Mouse (Mus musculus) CH12.LX (cell line): ENCODE results near the gene Siglecg. TPM values are rescaled to one million over a fixed set of nuclear protein-coding genes. Genes with fewer than 3 reads are reported as not detected.
A peak's percentile ranks its signal among the peaks of the same experiment; 100 is the strongest.

Experiments used
- DNase-seq: peaks from one replicate; pipeline ENCODE4 v3.0.0-alpha.2; 2013; ENCODE audit errors: extremely low read depth
- H3K27ac ChIP-seq: 2 replicates; pipeline ENCODE4 v1.5.1; 2012; ENCODE audit warnings: low read depth, mild to moderate bottlenecking, control low read depth, moderate library complexity; ENCODE audit not compliant: insufficient read depth
- H3K27me3 ChIP-seq: replicated peaks from 2 replicates; pipeline ENCODE3; 2012; ENCODE audit warnings: inconsistent platforms
- H3K36me3 ChIP-seq, 2 experiments: replicated peaks in 1 of 2; 2 replicates each; pipeline versions ENCODE3 to v1.6.1; 2012; ENCODE audit warnings: inconsistent platforms in 1 of 2, low read length in 1 of 2, mild to moderate bottlenecking in 1 of 2, mixed read lengths in 1 of 2, moderate library complexity in 1 of 2; ENCODE audit not compliant: control insufficient read depth in 1 of 2, insufficient read depth in 1 of 2
- H3K4me1 ChIP-seq, 2 experiments: 2 replicates each; pipeline ENCODE4 v1.6.1; 2012; ENCODE audit warnings: inconsistent platforms in 1 of 2, moderate library complexity in 1 of 2; ENCODE audit not compliant: insufficient read depth in 2 of 2, control insufficient read depth in 1 of 2
- H3K4me2 ChIP-seq: 2 replicates; pipeline ENCODE4 v1.6.1; 2012; ENCODE audit warnings: low read depth, mild to moderate bottlenecking, control low read depth; ENCODE audit not compliant: poor library complexity, insufficient read depth, severe bottlenecking
- H3K4me3 ChIP-seq, 3 experiments: fragments of 150-350 bp in 1 of 3; sonication (generic) in 1 of 3; replicated peaks in 1 of 3; 2 replicates each; pipeline versions ENCODE3 to v1.5.1; 2011 to 2012; ENCODE audit warnings: low read depth in 2 of 3, low read length in 2 of 3, mild to moderate bottlenecking in 2 of 3, moderate library complexity in 2 of 3, control low read depth in 1 of 3, improper control_type of control experiment in 1 of 3, inconsistent platforms in 1 of 3, mixed read lengths in 1 of 3; ENCODE audit not compliant: poor library complexity in 1 of 3
- H3K79me2 ChIP-seq: replicated peaks from 2 replicates; pipeline ENCODE4 v1.6.1; 2012; ENCODE audit warnings: mild to moderate bottlenecking, moderate library complexity; ENCODE audit not compliant: control insufficient read depth, poor library complexity, insufficient read depth, severe bottlenecking; ENCODE audit errors: extremely low read depth
- H3K9ac ChIP-seq: 2 replicates; pipeline ENCODE4 v1.6.1; 2012; ENCODE audit warnings: low read depth, mild to moderate bottlenecking, control low read depth, moderate library complexity; ENCODE audit not compliant: insufficient read depth
- H3K9me3 ChIP-seq: replicated peaks from 2 replicates; pipeline ENCODE3; 2012; ENCODE audit warnings: low read length, inconsistent platforms, mixed read lengths
- BHLHE40 ChIP-seq: IDR thresholded peaks from 2 replicates; pipeline ENCODE4 v1.6.1; 2011; ENCODE audit warnings: mild to moderate bottlenecking, low read depth, low read length, improper control_type of control experiment
- CHD1 ChIP-seq: IDR thresholded peaks from 2 replicates; pipeline ENCODE4 v1.6.1; 2012; ENCODE audit warnings: low read depth, low read length, improper control_type of control experiment, inconsistent platforms
- CHD2 ChIP-seq: IDR thresholded peaks from 2 replicates; pipeline ENCODE4 v1.6.1; 2011; ENCODE audit warnings: low read length, improper control_type of control experiment
- CTCF ChIP-seq, 2 experiments: IDR thresholded peaks in 1 of 2; conservative IDR thresholded peaks in 1 of 2; 2 replicates each; pipeline ENCODE4 v1.5.1; 2011 to 2012; ENCODE audit warnings: low read depth in 2 of 2, low read length in 2 of 2, improper control_type of control experiment in 1 of 2, inconsistent platforms in 1 of 2, mild to moderate bottlenecking in 1 of 2, moderate library complexity in 1 of 2
- E2F4 ChIP-seq: IDR thresholded peaks from 2 replicates; pipeline ENCODE4 v1.6.1; 2011; ENCODE audit warnings: low read depth, low read length, improper control_type of control experiment; ENCODE audit not compliant: insufficient replicate concordance
- ELF1 ChIP-seq: IDR thresholded peaks from 2 replicates; pipeline ENCODE4 v1.6.1; 2014; ENCODE audit warnings: low read depth, mild to moderate bottlenecking, inconsistent platforms, low read length, improper control_type of control experiment
- EP300 ChIP-seq: IDR thresholded peaks from 2 replicates; pipeline ENCODE4 v1.6.1; 2011; ENCODE audit warnings: low read length, improper control_type of control experiment
- ETS1 ChIP-seq: conservative IDR thresholded peaks from 2 replicates; pipeline ENCODE4 v1.6.1; 2012; ENCODE audit warnings: low read depth, mild to moderate bottlenecking, inconsistent platforms, low read length, improper control_type of control experiment, moderate library complexity
- GABPA ChIP-seq: IDR thresholded peaks from 2 replicates; pipeline ENCODE4 v1.6.1; 2012; ENCODE audit warnings: low read depth, low read length, improper control_type of control experiment, inconsistent platforms; ENCODE audit not compliant: insufficient replicate concordance
- HCFC1 ChIP-seq: IDR thresholded peaks from 2 replicates; pipeline ENCODE4 v1.6.1; 2012; ENCODE audit warnings: low read depth, mild to moderate bottlenecking, inconsistent platforms, low read length, improper control_type of control experiment
- IRF4 ChIP-seq: IDR thresholded peaks from 2 replicates; pipeline ENCODE4 v1.6.1; 2014; ENCODE audit warnings: low read depth, mild to moderate bottlenecking, inconsistent platforms, low read length, improper control_type of control experiment
- JUN ChIP-seq: IDR thresholded peaks from 2 replicates; pipeline ENCODE4 v1.6.1; 2011; ENCODE audit warnings: low read depth, mild to moderate bottlenecking, low read length, improper control_type of control experiment, moderate library complexity; ENCODE audit not compliant: insufficient read depth
- JUND ChIP-seq: conservative IDR thresholded peaks from 2 replicates; pipeline ENCODE4 v1.6.1; 2011; ENCODE audit warnings: low read depth, low read length, improper control_type of control experiment
- KAT2A ChIP-seq: IDR thresholded peaks from 2 replicates; pipeline ENCODE4 v1.6.1; 2012; ENCODE audit warnings: low read length, improper control_type of control experiment, inconsistent platforms; ENCODE audit not compliant: insufficient replicate concordance
- MAFK ChIP-seq: IDR thresholded peaks from 2 replicates; pipeline ENCODE4 v1.6.1; 2011; ENCODE audit warnings: low read length, improper control_type of control experiment; ENCODE audit not compliant: insufficient replicate concordance
- MAX ChIP-seq: IDR thresholded peaks from 2 replicates; pipeline ENCODE4 v1.6.1; 2011; ENCODE audit warnings: low read length, improper control_type of control experiment
- MAZ ChIP-seq: IDR thresholded peaks from 2 replicates; pipeline ENCODE4 v1.6.1; 2012; ENCODE audit warnings: low read depth, mild to moderate bottlenecking, inconsistent platforms, low read length, improper control_type of control experiment, moderate library complexity
- MEF2A ChIP-seq: IDR thresholded peaks from 2 replicates; pipeline ENCODE4 v1.6.1; 2014; ENCODE audit warnings: low read depth, mild to moderate bottlenecking, inconsistent platforms, low read length, improper control_type of control experiment, borderline replicate concordance
- MXI1 ChIP-seq: IDR thresholded peaks from 2 replicates; pipeline ENCODE4 v1.6.1; 2011; ENCODE audit warnings: mild to moderate bottlenecking, low read depth, low read length, improper control_type of control experiment
- MYC ChIP-seq: IDR thresholded peaks from 2 replicates; pipeline ENCODE4 v1.6.1; 2011; ENCODE audit warnings: low read depth, mild to moderate bottlenecking, improper control_type of control experiment, low read length
- NELFE ChIP-seq: IDR thresholded peaks from 2 replicates; pipeline ENCODE4 v1.6.1; 2011; ENCODE audit warnings: low read depth, low read length, improper control_type of control experiment
- NRF1 ChIP-seq: IDR thresholded peaks from 2 replicates; pipeline ENCODE4 v1.6.1; 2014; ENCODE audit warnings: low read depth, mild to moderate bottlenecking, inconsistent platforms, low read length, improper control_type of control experiment, moderate library complexity
- PAX5 ChIP-seq: IDR thresholded peaks from 2 replicates; pipeline ENCODE4 v1.6.1; 2012; ENCODE audit warnings: low read length, inconsistent platforms, mixed read lengths
- POLR2A ChIP-seq: IDR thresholded peaks from 2 replicates; pipeline ENCODE4 v1.6.1; 2011; ENCODE audit warnings: low read depth, mild to moderate bottlenecking, improper control_type of control experiment, low read length
- POLR2AphosphoS2 ChIP-seq: IDR thresholded peaks from 2 replicates; pipeline ENCODE4 v1.6.1; 2011; ENCODE audit warnings: low read depth, low read length, improper control_type of control experiment
- RAD21 ChIP-seq: IDR thresholded peaks from 2 replicates; pipeline ENCODE4 v1.6.1; 2011; ENCODE audit warnings: low read depth, mild to moderate bottlenecking, low read length, improper control_type of control experiment, moderate library complexity
- RCOR1 ChIP-seq: conservative IDR thresholded peaks from 2 replicates; pipeline ENCODE4 v1.6.1; 2012; ENCODE audit warnings: low read depth, mild to moderate bottlenecking, inconsistent platforms, low read length, improper control_type of control experiment
- SIN3A ChIP-seq: IDR thresholded peaks from 2 replicates; pipeline ENCODE4 v1.6.1; 2012; ENCODE audit warnings: low read length, improper control_type of control experiment, inconsistent platforms
- SMC3 ChIP-seq: IDR thresholded peaks from 2 replicates; pipeline ENCODE4 v1.6.1; 2011; ENCODE audit warnings: low read depth, low read length, improper control_type of control experiment
- TBP ChIP-seq: conservative IDR thresholded peaks from 2 replicates; pipeline ENCODE4 v1.6.1; 2011; ENCODE audit warnings: low read depth, low read length, improper control_type of control experiment
- TCF12 ChIP-seq: IDR thresholded peaks from 2 replicates; pipeline ENCODE4 v1.6.1; 2014; ENCODE audit warnings: low read depth, mild to moderate bottlenecking, inconsistent platforms, low read length, improper control_type of control experiment
- UBTF ChIP-seq: IDR thresholded peaks from 2 replicates; pipeline ENCODE4 v1.6.1; 2012; ENCODE audit warnings: low read depth, mild to moderate bottlenecking, inconsistent platforms, low read length, improper control_type of control experiment, moderate library complexity
- USF1 ChIP-seq: IDR thresholded peaks from 2 replicates; pipeline ENCODE4 v1.6.1; 2014; ENCODE audit warnings: low read depth, mild to moderate bottlenecking, inconsistent platforms, low read length, improper control_type of control experiment
- USF2 ChIP-seq: conservative IDR thresholded peaks from 2 replicates; pipeline ENCODE4 v1.6.1; 2011; ENCODE audit warnings: low read depth, low read length, improper control_type of control experiment
- ZC3H11A ChIP-seq: IDR thresholded peaks from 2 replicates; pipeline ENCODE4 v1.6.1; 2012; ENCODE audit warnings: low read depth, mild to moderate bottlenecking, inconsistent platforms, low read length, improper control_type of control experiment
- ZKSCAN1 ChIP-seq: IDR thresholded peaks from 2 replicates; pipeline ENCODE4 v1.6.1; 2012; ENCODE audit warnings: low read depth, inconsistent platforms, low read length, improper control_type of control experiment, borderline replicate concordance
- ZMIZ1 ChIP-seq: IDR thresholded peaks from 2 replicates; pipeline ENCODE4 v1.6.1; 2012; ENCODE audit warnings: low read depth, mild to moderate bottlenecking, inconsistent platforms, low read length, improper control_type of control experiment
- ZNF384 ChIP-seq: IDR thresholded peaks from 2 replicates; pipeline ENCODE4 v1.6.1; 2012; ENCODE audit warnings: low read depth, low read length, improper control_type of control experiment, inconsistent platforms
- dilution Hi-C: fragments of 300-500 bp; cut with MboI; formaldehyde crosslinking; loops from 2 replicates; pipeline ENCODE4 v1.14.3; 2020; ENCODE audit warnings: low sequenced_read_pairs; ENCODE audit not compliant: extremely low pct_unique_long_range_greater_than_20kb, extremely low pct_ligation_motif_present
- in situ Hi-C: fragments of 300-500 bp; cut with MboI; formaldehyde crosslinking; loops from 3 replicates; pipeline ENCODE4 v1.14.3; 2019; ENCODE audit warnings: low sequenced_read_pairs, low pct_ligation_motif_present, low pct_unique_long_range_greater_than_20kb, mixed read lengths
- polyA plus RNA-seq: library from polyadenylated mRNA; unstranded; fragments of >175 nt; gene quantifications from 2 replicates; pipeline ENCODE4 v1.2.1, GENCODE M21; 2012; ENCODE audit warnings: low read depth; ENCODE audit not compliant: insufficient read length
- total RNA-seq, 2 experiments: library from RNA; depleted of rRNA; stranded (reverse); fragments of 300-350 nt in 1 of 2; fragments of >200 nt in 1 of 2; gene quantifications; 2 replicates each; pipeline ENCODE4 v1.2.3; 2012 to 2014

Siglecg gene
- total and polyA plus RNA-seq, 3 experiments, result 29.7 to 58.2 (median 31.2) TPM

GRCm38 (mm10) chr7:43443917-43444293, 35.9 kb downstream of the Siglecg start, which contains the start of the genes Etfb and Gm45233:
Etfb (plus strand) TSS chr7:43444083.
Gm45233 (plus strand) TSS chr7:43444128.
- Histone ChIP-seq H3K4me1 (peaks cover 18 to 56% of the 10 kb centered on the region in 2 experiments), H3K36me3 (peaks cover 0 to 15% of the 10 kb centered on the region in 2 experiments), H3K79me2 (no peaks in the 10 kb centered on the region; the same call in 1 of the 2 replicates), H3K27me3 (no peaks in the 10 kb centered on the region), H3K9ac (peak within 1 kb of the TSS; percentile 70), H3K9me3 (no peaks in the 10 kb centered on the region), H3K27ac (peak within 1 kb of the TSS; percentile 5; the same call in 1 of the 2 replicates), H3K4me3 (peak within 1 kb of the TSS; percentile 63 to 74 (median 65)), H3K4me2 (peak within 1 kb of the TSS; percentile 85)
- TF ChIP-seq MYC (peak; percentile 48; the same call in 1 of the 2 replicates), ZKSCAN1 (no peak), RCOR1 (no peak), CHD1 (no peak), NRF1 (peak; percentile 98), BHLHE40 (peak; percentile 10; the same call in 1 of the 2 replicates), SMC3 (no peak; the same call in 1 of the 2 replicates), ZNF384 (no peak), NELFE (peak; percentile 97), MAZ (0 out of 2 replicates have a peak, but pooled peaks have one; percentile 18), HCFC1 (peak; percentile 62), PAX5 (no peak), JUND (no peak), USF2 (no peak), RAD21 (no peak), EP300 (no peak), GABPA (no peak), SIN3A (peak; percentile 81; the same call in 1 of the 2 replicates), ZMIZ1 (peak; percentile 93), ETS1 (0 out of 2 replicates have a peak, but pooled peaks have one; percentile 11), MAX (peak; percentile 72), USF1 (no peak), JUN (no peak), IRF4 (peak; percentile 34; the same call in 1 of the 2 replicates), TCF12 (peak; percentile 89), MEF2A (no peak), POLR2A (peak; percentile 86), ZC3H11A (no peak), ELF1 (0 out of 2 replicates have a peak, but pooled peaks have one; percentile 25), POLR2AphosphoS2 (peak; percentile 59; the same call in 1 of the 2 replicates), MXI1 (peak; percentile 74; the same call in 1 of the 2 replicates), MAFK (no peak), E2F4 (no peak), TBP (peak; percentile 84; the same call in 1 of the 2 replicates), KAT2A (no peak), CHD2 (peak; percentile 62; the same call in 1 of the 2 replicates), UBTF (no peak), CTCF (conservative IDR thresholded peaks at IDR 0.05 in 1 of 2, IDR thresholded peaks at IDR 0.05 in 1 of 2; ENCODE audit: low read depth in 2 of 2, low read length in 2 of 2) (no peak)
- in situ Hi-C loops, result no loop called here
- dilution Hi-C loops, result no loop called here
- peak; percentile 97 for DNase-seq
